Mouse (Mus musculus): ENCODE results near the gene Vmn1r13. TPM values are rescaled to one million over a fixed set of nuclear protein-coding genes. Genes with fewer than 3 reads are reported as not detected.

Vmn1r13 gene
- polyA plus RNA-seq (2015; fragmentation: Illumina TruSeq; extraction: RNeasy Lipid Tissue Mini Kit (QIAGEN cat#74804); ENCODE audit: insufficient read depth, low read depth, low replicate concordance): not detected

DNA sequence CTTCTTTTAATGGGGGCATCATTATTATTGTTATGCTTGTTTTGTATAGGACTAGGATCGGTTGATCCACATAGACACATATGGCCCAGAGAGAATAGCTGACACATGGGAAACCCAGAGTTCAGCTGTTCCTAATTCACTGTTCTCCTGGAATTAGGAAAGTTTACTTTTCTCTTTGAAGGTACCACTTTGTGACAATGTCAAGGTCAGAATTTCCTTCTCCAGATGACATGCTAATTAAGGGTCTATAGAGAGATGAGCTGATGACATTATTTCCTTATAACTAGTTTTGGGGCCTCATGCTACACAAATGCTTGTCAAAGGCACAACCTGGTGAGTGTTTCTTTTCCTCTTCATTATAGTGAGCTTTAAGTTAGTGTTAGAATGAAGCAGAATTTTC is at the start of gene Vmn1r13:
TSS of gene Vmn1r13 (plus strand) at position 301 of the 400 bp plus-strand sequence.

DNA sequence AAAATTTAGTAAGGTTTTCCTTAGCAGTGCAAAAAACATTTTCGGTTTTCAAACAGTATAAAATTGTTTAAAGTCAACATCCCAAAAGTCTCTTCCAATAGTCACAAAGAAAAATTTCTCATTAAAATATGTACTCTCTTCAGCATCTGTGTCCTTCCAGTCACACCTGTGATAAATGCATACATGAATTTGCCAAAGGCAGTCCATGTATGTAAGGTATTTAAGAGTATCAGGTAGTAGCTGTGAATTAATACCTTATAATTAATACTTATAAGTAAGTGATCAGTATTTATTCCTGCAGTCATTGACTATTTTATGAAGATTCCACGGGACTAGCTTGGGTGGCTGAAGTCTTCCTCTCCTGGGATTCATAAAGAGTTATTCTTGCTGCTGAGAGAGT is 46.5 kb upstream of the Vmn1r13 start, which contains the start of gene Vmn1r12:
TSS of gene Vmn1r12 (plus strand) at position 301 of the 400 bp plus-strand sequence.

DNA sequence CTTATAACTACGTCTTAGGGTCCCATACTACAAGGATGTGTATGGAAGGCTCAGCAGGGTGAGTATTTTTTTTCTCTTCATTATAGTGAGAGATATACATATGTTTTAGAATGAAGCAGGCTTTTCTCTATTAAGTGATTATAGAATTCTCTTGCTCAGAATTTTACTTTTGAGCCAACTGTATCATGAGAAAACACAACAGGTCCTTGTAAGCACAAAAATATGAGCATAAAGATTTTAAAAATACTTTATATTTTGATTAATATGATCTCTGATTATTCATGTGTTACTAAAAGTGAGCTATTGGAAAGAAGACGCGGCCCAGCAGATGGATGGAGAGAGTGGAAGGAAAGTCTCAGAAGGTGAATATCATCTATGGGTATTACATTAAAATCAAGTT is 28.3 kb downstream of the Vmn1r13 start, which contains the start of gene Vmn1r14:
TSS of gene Vmn1r14 (plus strand) at position 301 of the 400 bp plus-strand sequence.

DNA sequence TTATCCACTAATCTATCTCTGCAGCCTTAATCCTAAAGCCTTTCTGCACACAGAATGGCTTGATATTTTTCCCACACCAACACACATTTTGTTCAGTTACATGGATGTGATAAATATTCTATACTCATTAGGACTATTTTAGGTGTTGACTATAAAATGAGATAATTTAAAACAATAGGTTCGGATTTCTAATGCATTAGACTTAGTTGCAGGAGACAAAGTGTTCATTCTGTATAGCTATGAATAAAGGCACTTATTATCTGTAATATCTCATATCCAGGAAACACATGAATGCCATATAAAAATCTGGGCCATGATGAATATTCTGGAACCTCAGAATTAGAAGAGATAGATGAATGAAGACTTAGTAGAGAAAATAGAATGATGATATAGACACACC is 54.6 kb downstream of the Vmn1r13 start, which contains the start of gene Vmn1r15:
TSS of gene Vmn1r15 (plus strand) at position 301 of the 400 bp plus-strand sequence.

Other genes with a start within 250 kb of the Vmn1r13 start
- gene Vmn1r5, start 233.0 kb upstream of the Vmn1r13 start, polyA plus RNA-seq (2015; fragmentation: Illumina TruSeq; extraction: RNeasy Lipid Tissue Mini Kit (QIAGEN cat#74804); ENCODE audit: insufficient read depth, low read depth, low replicate concordance): not detected
- gene Vmn1r6, start 206.0 kb upstream of the Vmn1r13 start, polyA plus RNA-seq (2015; fragmentation: Illumina TruSeq; extraction: RNeasy Lipid Tissue Mini Kit (QIAGEN cat#74804); ENCODE audit: insufficient read depth, low read depth, low replicate concordance): not detected
- gene Vmn1r7, start 178.0 kb upstream of the Vmn1r13 start, polyA plus RNA-seq (2015; fragmentation: Illumina TruSeq; extraction: RNeasy Lipid Tissue Mini Kit (QIAGEN cat#74804); ENCODE audit: insufficient read depth, low read depth, low replicate concordance): not detected
- not detected for gene Vmn1r8, start 171.0 kb upstream of the Vmn1r13 start, polyA plus RNA-seq (2015; fragmentation: Illumina TruSeq; extraction: RNeasy Lipid Tissue Mini Kit (QIAGEN cat#74804); ENCODE audit: insufficient read depth, low read depth, low replicate concordance)
- gene Vmn1r9, start 136.5 kb upstream of the Vmn1r13 start, polyA plus RNA-seq (2015; fragmentation: Illumina TruSeq; extraction: RNeasy Lipid Tissue Mini Kit (QIAGEN cat#74804); ENCODE audit: insufficient read depth, low read depth, low replicate concordance): not detected
- gene Vmn1r10, start 93.8 kb upstream of the Vmn1r13 start, polyA plus RNA-seq (2015; fragmentation: Illumina TruSeq; extraction: RNeasy Lipid Tissue Mini Kit (QIAGEN cat#74804); ENCODE audit: insufficient read depth, low read depth, low replicate concordance): not detected
- gene Vmn1r11, start 69.8 kb upstream of the Vmn1r13 start, polyA plus RNA-seq (2015; fragmentation: Illumina TruSeq; extraction: RNeasy Lipid Tissue Mini Kit (QIAGEN cat#74804); ENCODE audit: insufficient read depth, low read depth, low replicate concordance): not detected
- not detected for gene Vmn1r12, start 46.4 kb upstream of the Vmn1r13 start, polyA plus RNA-seq (2015; fragmentation: Illumina TruSeq; extraction: RNeasy Lipid Tissue Mini Kit (QIAGEN cat#74804); ENCODE audit: insufficient read depth, low read depth, low replicate concordance)
- gene Vmn1r14, start 28.4 kb downstream of the Vmn1r13 start, polyA plus RNA-seq (2015; fragmentation: Illumina TruSeq; extraction: RNeasy Lipid Tissue Mini Kit (QIAGEN cat#74804); ENCODE audit: insufficient read depth, low read depth, low replicate concordance): not detected
- gene Vmn1r15, start 54.7 kb downstream of the Vmn1r13 start, polyA plus RNA-seq (2015; fragmentation: Illumina TruSeq; extraction: RNeasy Lipid Tissue Mini Kit (QIAGEN cat#74804); ENCODE audit: insufficient read depth, low read depth, low replicate concordance): not detected
- gene Vmn1r16, start 126.2 kb downstream of the Vmn1r13 start, polyA plus RNA-seq (2015; fragmentation: Illumina TruSeq; extraction: RNeasy Lipid Tissue Mini Kit (QIAGEN cat#74804); ENCODE audit: insufficient read depth, low read depth, low replicate concordance): not detected
- not detected for gene Vmn1r17, start 160.4 kb downstream of the Vmn1r13 start, polyA plus RNA-seq (2015; fragmentation: Illumina TruSeq; extraction: RNeasy Lipid Tissue Mini Kit (QIAGEN cat#74804); ENCODE audit: insufficient read depth, low read depth, low replicate concordance)
- not detected for gene Vmn1r18, start 192.5 kb downstream of the Vmn1r13 start, polyA plus RNA-seq (2015; fragmentation: Illumina TruSeq; extraction: RNeasy Lipid Tissue Mini Kit (QIAGEN cat#74804); ENCODE audit: insufficient read depth, low read depth, low replicate concordance)
- gene Vmn1r19, start 200.5 kb downstream of the Vmn1r13 start, polyA plus RNA-seq (2015; fragmentation: Illumina TruSeq; extraction: RNeasy Lipid Tissue Mini Kit (QIAGEN cat#74804); ENCODE audit: insufficient read depth, low read depth, low replicate concordance): not detected
- gene Vmn1r20, start 225.6 kb downstream of the Vmn1r13 start, polyA plus RNA-seq (2015; fragmentation: Illumina TruSeq; extraction: RNeasy Lipid Tissue Mini Kit (QIAGEN cat#74804); ENCODE audit: insufficient read depth, low read depth, low replicate concordance): not detected

Data from pancreas, adult 10 weeks (tissue).